Mouse (Mus musculus) heart, postnatal 25 days (tissue): Measurements from ENCODE around the gene Mea1. TPM values are rescaled to one million over a fixed set of nuclear protein-coding genes. Genes with fewer than 3 reads are reported as not detected.

Source experiments
- DNase-seq: peaks from one replicate; pipeline ENCODE4 v3.0.0; 2022; ENCODE audit warnings: low spot score
- intact Hi-C: fragments of 180-260 bp; cut with DNase I; formaldehyde crosslinking; loops from one replicate; pipeline ENCODE4 v1.15.1; 2025
- total RNA-seq, 2 experiments: library from RNA; stranded (reverse); gene quantifications; 2 replicates each; pipeline ENCODE4 v1.2.3; 2021

Gene Mea1
- total RNA-seq, 2 experiments from 2014 or later: 48.6 to 53.8 TPM

DNA sequence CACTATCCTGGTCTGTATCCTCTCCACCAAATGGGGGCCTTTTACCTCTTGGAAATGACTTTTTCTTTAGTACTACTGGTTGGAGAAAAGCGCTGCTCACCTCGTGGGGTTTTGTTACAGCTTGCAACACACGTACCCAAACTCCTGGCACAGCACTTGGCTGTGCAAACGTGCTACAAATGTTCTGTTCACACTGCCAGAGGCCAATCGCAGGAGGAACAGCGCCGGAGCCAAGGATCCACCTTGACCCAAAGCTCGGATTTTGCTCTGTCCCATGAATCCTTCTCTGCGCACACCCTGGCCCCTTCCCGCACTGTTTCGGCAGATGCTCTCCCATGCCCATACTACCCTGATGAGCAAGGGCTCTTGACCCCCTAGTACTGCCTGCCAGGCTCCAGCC lies 49.9 kb downstream of the Mea1 start:
- no peak for DNase-seq
- intact Hi-C loops: no loop called here

- intact Hi-C loops: no loop called here
- no peak for DNase-seq
These were observed 50.3 kb downstream of the Mea1 start, which contains the start of gene Gnmt for GRCm38 (mm10) chr17:46728904-46729318. Gene Gnmt (minus strand): TSS chr17:46729168.

Other genes with a start within 250 kb of the Mea1 start
- under 1 TPM in 1 of 2 experiments, not detected in 1; 0.62 TPM for gene Crip3, start 249.9 kb upstream of the Mea1 start, total RNA-seq
- gene Slc22a7, start 240.3 kb upstream of the Mea1 start, total RNA-seq: not detected
- gene Ttbk1, start 191.1 kb upstream of the Mea1 start, total RNA-seq: under 1 TPM; 0.20 to 0.34 TPM
- 1 to 10 TPM; 1.1 to 2.4 TPM for gene Dnph1, start 182.1 kb upstream of the Mea1 start, total RNA-seq
- 10 to 100 TPM; 19.4 to 19.5 TPM for gene Cul9, start 132.4 kb upstream of the Mea1 start, total RNA-seq
- 10 to 100 TPM; 98.7 to 99.3 TPM for gene Srf, start 122.6 kb upstream of the Mea1 start, total RNA-seq
- 1 to 10 TPM; 3.3 to 4.1 TPM for gene Ptk7, start 49.3 kb upstream of the Mea1 start, total RNA-seq
- gene Klc4, start 32.8 kb upstream of the Mea1 start, total RNA-seq: 10 to 100 TPM; 26.3 to 27.1 TPM
- 100 to 1,000 TPM; 125 to 132 TPM for gene Mrpl2, start 32.6 kb upstream of the Mea1 start, total RNA-seq
- gene Cul7, start 28.5 kb upstream of the Mea1 start, total RNA-seq: 10 to 100 TPM; 21.3 to 23.0 TPM
- gene Rrp36, start 4.4 kb upstream of the Mea1 start, total RNA-seq: 10 to 100 TPM in 1 of 2 experiments, 1 to 10 TPM in 1; 9.9 to 10.8 TPM
- gene Klhdc3, start 2.1 kb downstream of the Mea1 start, total RNA-seq: 100 to 1,000 TPM in 1 of 2 experiments, 10 to 100 TPM in 1; 95.5 to 107 TPM
- 10 to 100 TPM; 33.2 to 34.9 TPM for gene Ppp2r5d, start 26.3 kb downstream of the Mea1 start, total RNA-seq
- 10 to 100 TPM; 29.9 to 32.2 TPM for gene Pex6, start 32.7 kb downstream of the Mea1 start, total RNA-seq
- 1 to 10 TPM in 1 of 2 experiments, under 1 TPM in 1; 0.92 to 2.3 TPM for gene Gnmt, start 50.4 kb downstream of the Mea1 start, total RNA-seq
- gene Cnpy3, start 73.4 kb downstream of the Mea1 start, total RNA-seq: 10 to 100 TPM; 18.8 to 20.1 TPM
- gene Ptcra, start 84.9 kb downstream of the Mea1 start, total RNA-seq: not detected
- gene 2310039H08Rik, start 93.8 kb downstream of the Mea1 start, total RNA-seq: 10 to 100 TPM; 26.1 to 28.2 TPM
- gene Rpl7l1, start 103.9 kb downstream of the Mea1 start, total RNA-seq: 10 to 100 TPM; 56.0 to 58.6 TPM
- 10 to 100 TPM; 15.0 to 16.7 TPM for gene Bicral, start 179.7 kb downstream of the Mea1 start, total RNA-seq
- 10 to 100 TPM; 15.5 to 17.7 TPM for gene Tbcc, start 211.9 kb downstream of the Mea1 start, total RNA-seq
- not detected for gene Prph2, start 231.7 kb downstream of the Mea1 start, total RNA-seq